Mouse (Mus musculus): ENCODE measurements around the gene Gm14295. TPM values are rescaled to one million over a fixed set of nuclear protein-coding genes. Genes with fewer than 3 reads are reported as not detected.
"Not testable (repeated sequence)": the region's sequence is repeated elsewhere in the genome, so short reads cannot be mapped to it uniquely, and the experiment has no call there.

Gm14295 gene
- 9.4 and 13.4 TPM in 2 replicates for polyA plus RNA-seq (2015; fragmentation: Nextera tagmentation; extraction: Ambion mirVana)

DNA sequence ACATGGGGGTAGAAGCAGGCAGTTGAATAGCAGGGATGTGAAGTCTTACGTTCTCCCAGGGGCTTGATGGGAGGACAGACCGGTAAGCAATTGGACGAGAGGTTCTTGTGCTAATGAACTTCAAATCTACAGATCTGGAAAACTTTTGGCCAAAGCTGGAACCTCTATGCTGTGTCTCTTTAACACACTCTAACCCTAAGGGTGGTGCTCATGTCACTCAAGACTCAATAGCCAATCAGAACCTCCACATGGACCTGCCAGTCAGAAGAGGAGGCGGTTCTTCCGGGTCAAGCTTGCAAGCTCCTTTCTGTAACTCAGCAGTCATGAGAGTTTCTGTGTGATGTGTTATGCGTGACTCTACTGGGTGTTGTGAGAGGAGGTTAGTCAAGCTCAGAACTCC, at the start of gene Gm14295:
Gene Gm14295 (plus strand): TSS at position 301 of the 400 bp plus-strand sequence.
- not testable (repeated sequence) for H3K4me1 ChIP-seq (replicated peaks; ENCODE audit: control insufficient read depth, insufficient read depth, low read length); H3K27ac ChIP-seq (ENCODE audit: low read depth, low read length); H3K27me3 ChIP-seq (replicated peaks; ENCODE audit: control insufficient read depth, insufficient read depth, low read length); H3K9ac ChIP-seq (ENCODE audit: low read depth, low read length); H3K9me3 ChIP-seq (ENCODE audit: control insufficient read depth); ATAC-seq; H3K36me3 ChIP-seq (ENCODE audit: control insufficient read depth, insufficient read depth)
- H3K4me2 ChIP-seq (replicated peaks; ENCODE audit: low read depth): peak within 1 kb of the TSS; percentile 58
- peak within 1 kb of the TSS; percentile 29 for H3K4me3 ChIP-seq (ENCODE audit: low read depth, low read length)
- no CpG with 5 or more reads among the region's 6 CpGs for WGBS

DNA sequence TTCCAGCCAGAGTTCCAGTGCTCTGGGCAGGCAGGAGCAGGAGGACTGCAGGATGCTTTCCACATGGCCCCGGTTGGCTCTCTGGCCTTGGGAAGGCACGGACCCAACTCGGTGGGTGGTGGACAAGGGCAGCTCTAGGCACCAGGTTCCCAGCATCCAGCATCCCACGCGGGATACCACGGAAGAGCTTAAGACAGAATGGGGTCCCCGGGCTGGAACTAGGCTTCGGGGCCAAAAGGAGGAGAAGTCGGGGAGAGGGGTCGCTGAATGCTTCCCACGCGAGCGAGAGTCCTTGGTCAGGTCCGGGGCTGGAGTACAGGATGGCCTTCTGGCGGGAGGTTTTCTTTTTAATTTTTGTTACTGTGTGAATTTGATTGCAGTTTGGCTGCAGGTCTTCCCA, 373 bp downstream of the Gm14295 start:
- not testable (repeated sequence) for H3K9ac ChIP-seq (ENCODE audit: low read depth, low read length); H3K27ac ChIP-seq (ENCODE audit: low read depth, low read length); H3K36me3 ChIP-seq (ENCODE audit: control insufficient read depth, insufficient read depth); H3K4me1 ChIP-seq (replicated peaks; ENCODE audit: control insufficient read depth, insufficient read depth, low read length); ATAC-seq; H3K27me3 ChIP-seq (replicated peaks; ENCODE audit: control insufficient read depth, insufficient read depth, low read length); H3K9me3 ChIP-seq (ENCODE audit: control insufficient read depth)
- H3K4me2 ChIP-seq (replicated peaks; ENCODE audit: low read depth): peak overlapping the region; percentile 58
- H3K4me3 ChIP-seq (ENCODE audit: low read depth, low read length): peak overlapping the region; percentile 29
- 6% methylated on average over 13 of the region's 15 CpGs for WGBS

GRCm38 (mm10) chr2:176830840-176831239, 32.4 kb downstream of the Gm14295 start, which contains the start of gene Gm14408:
Gene Gm14408 (plus strand): TSS chr2:176831140.
- ATAC-seq; H3K4me2 ChIP-seq (replicated peaks; ENCODE audit: low read depth); H3K27me3 ChIP-seq (replicated peaks; ENCODE audit: control insufficient read depth, insufficient read depth, low read length); H3K4me3 ChIP-seq (ENCODE audit: low read depth, low read length); H3K27ac ChIP-seq (ENCODE audit: low read depth, low read length); H3K9ac ChIP-seq (ENCODE audit: low read depth, low read length); H3K4me1 ChIP-seq (replicated peaks; ENCODE audit: control insufficient read depth, insufficient read depth, low read length); H3K9me3 ChIP-seq (ENCODE audit: control insufficient read depth); H3K36me3 ChIP-seq (ENCODE audit: control insufficient read depth, insufficient read depth): not testable (repeated sequence)
- WGBS: 78% methylated on average over 1 of the region's 3 CpGs

Other genes with a start within 250 kb of the Gm14295 start
- gene Gm14308, start 162.3 kb upstream of the Gm14295 start, polyA plus RNA-seq (2015; fragmentation: Nextera tagmentation; extraction: Ambion mirVana): 9.8 and 13.8 TPM in 2 replicates
- gene Zfp973, start 128.1 kb upstream of the Gm14295 start, polyA plus RNA-seq (2015; fragmentation: Nextera tagmentation; extraction: Ambion mirVana): 3.6 and 3.8 TPM in 2 replicates
- gene Gm14305, start 90.3 kb upstream of the Gm14295 start, polyA plus RNA-seq (2015; fragmentation: Nextera tagmentation; extraction: Ambion mirVana): 14.1 and 14.7 TPM in 2 replicates
- gene Gm14408, start 32.5 kb downstream of the Gm14295 start, polyA plus RNA-seq (2015; fragmentation: Nextera tagmentation; extraction: Ambion mirVana): not detected in 2 replicates
- 4.1 and 4.2 TPM in 2 replicates for gene Gm14296, start 129.2 kb downstream of the Gm14295 start, polyA plus RNA-seq (2015; fragmentation: Nextera tagmentation; extraction: Ambion mirVana)
- 3.6 and 6.2 TPM in 2 replicates for gene Gm14419, start 202.3 kb downstream of the Gm14295 start, polyA plus RNA-seq (2015; fragmentation: Nextera tagmentation; extraction: Ambion mirVana)

Data from intestine, postnatal 0 days (tissue).